Mouse (Mus musculus) heart, embryonic 15.5 days (tissue): ENCODE results near the gene Arpc5. TPM values are rescaled to one million over a fixed set of nuclear protein-coding genes. Genes with fewer than 3 reads are reported as not detected.

Experiments
- ATAC-seq: fragments of 200-750 bp; cut with Nextera tagmentation; replicated peaks from 2 replicates; pipeline ENCODE4 v1.8.0; 2017; ENCODE audit warnings: low read depth, moderate TSS enrichment; ENCODE audit not compliant: insufficient number of reproducible peaks, insufficient read depth, low FRiP score
- H3K27ac ChIP-seq: fragments of 300-500 bp; sonication (generic); 2 replicates; pipeline ENCODE4 v1.5.1; 2015; ENCODE audit warnings: mild to moderate bottlenecking, inconsistent platforms
- H3K27me3 ChIP-seq: fragments of 300-500 bp; sonication (generic); 2 replicates; pipeline ENCODE4 v1.6.1; 2015; ENCODE audit warnings: inconsistent platforms
- H3K36me3 ChIP-seq: fragments of 300-500 bp; sonication (generic); 2 replicates; pipeline ENCODE4 v1.6.1; 2015; ENCODE audit warnings: mild to moderate bottlenecking, inconsistent platforms
- H3K4me1 ChIP-seq: fragments of 300-500 bp; sonication (generic); replicated peaks from 2 replicates; pipeline ENCODE4 v1.6.1; 2015; ENCODE audit warnings: inconsistent platforms
- H3K4me2 ChIP-seq: fragments of 300-500 bp; sonication (generic); 2 replicates; pipeline ENCODE4 v1.6.1; 2015; ENCODE audit warnings: inconsistent platforms, mild to moderate bottlenecking, moderate library complexity
- H3K4me3 ChIP-seq: fragments of 300-500 bp; sonication (generic); 2 replicates; pipeline ENCODE4 v1.5.1; 2015; ENCODE audit warnings: mild to moderate bottlenecking, inconsistent platforms
- H3K9ac ChIP-seq: fragments of 300-500 bp; sonication (generic); 2 replicates; pipeline ENCODE4 v1.6.1; 2015; ENCODE audit warnings: mild to moderate bottlenecking, inconsistent platforms
- H3K9me3 ChIP-seq: fragments of 300-500 bp; sonication (generic); replicated peaks from 2 replicates; pipeline ENCODE4 v1.6.1; 2016; ENCODE audit warnings: inconsistent platforms
- WGBS: fragments of 180-500 bp; shearing (Covaris S2); methylation state at CpG from one replicate; pipeline ENCODE4 v1.1.7; 2015; ENCODE audit warnings: mixed read lengths; 5-methylcytosine and 5-hydroxymethylcytosine counted together
- polyA plus RNA-seq: library from polyadenylated mRNA; unstranded; fragments of >200 nt; fragmentation: Nextera tagmentation; extraction: Ambion mirVana; gene quantifications from 2 replicates; pipeline ENCODE4 v1.2.1, GENCODE M21; 2015

Gene Arpc5
- 189 and 199 TPM in 2 replicates for polyA plus RNA-seq

- H3K36me3 ChIP-seq: peaks cover 19% of the 10 kb centered on the region
- WGBS: under 1% methylated on average over 75 of the region's 86 CpGs
- H3K9ac ChIP-seq: peak within 1 kb of the TSS; percentile 98
- H3K9me3 ChIP-seq: no peaks in the 10 kb centered on the region
- H3K27me3 ChIP-seq: peaks cover 10% of the 10 kb centered on the region
- H3K4me1 ChIP-seq: peaks cover 9% of the 10 kb centered on the region
- H3K27ac ChIP-seq: peak within 1 kb of the TSS; percentile 93
- H3K4me3 ChIP-seq: peak within 1 kb of the TSS; percentile 95
- peak within 1 kb of the TSS; percentile 94 for H3K4me2 ChIP-seq
- ATAC-seq: peak; percentile 96
Measured at GRCm38 (mm10) chr1:152766032-152766772, at the start of gene Arpc5, which contains the start of gene Rgl1. Gene Arpc5 (plus strand): TSS chr1:152766542. Gene Rgl1 (minus strand): TSS chr1:152766351.

GRCm38 (mm10) chr1:152717329-152717728, 49.0 kb upstream of the Arpc5 start:
- Histone ChIP-seq H3K4me1 (peaks cover 14% of the 10 kb centered on the region), H3K36me3 (no peaks in the 10 kb centered on the region), H3K4me2 (no peak overlapping the region), H3K27me3 (no peaks in the 10 kb centered on the region), H3K4me3 (no peak overlapping the region), H3K27ac (no peak overlapping the region), H3K9ac (no peak overlapping the region), H3K9me3 (no peaks in the 10 kb centered on the region)
- WGBS: 81% methylated on average over 1 of the region's 1 CpGs
- ATAC-seq: no peak

- H3K4me1 ChIP-seq: peaks cover 14% of the 10 kb centered on the region
- WGBS: 36% methylated on average over 6 of the region's 6 CpGs
- H3K4me3 ChIP-seq: no peak overlapping the region
- H3K27ac ChIP-seq: no peak overlapping the region
- no peaks in the 10 kb centered on the region for H3K9me3 ChIP-seq
- H3K9ac ChIP-seq: no peak overlapping the region
- H3K4me2 ChIP-seq: no peak overlapping the region
- no peak for ATAC-seq
- no peaks in the 10 kb centered on the region for H3K36me3 ChIP-seq
- H3K27me3 ChIP-seq: no peaks in the 10 kb centered on the region
Measured at GRCm38 (mm10) chr1:152718200-152718599, 48.1 kb upstream of the Arpc5 start.

- H3K9ac ChIP-seq: no peak overlapping the region
- 46% methylated on average over 4 of the region's 4 CpGs for WGBS
- H3K4me2 ChIP-seq: no peak overlapping the region
- H3K4me1 ChIP-seq: peaks cover 20% of the 10 kb centered on the region
- H3K9me3 ChIP-seq: no peaks in the 10 kb centered on the region
- ATAC-seq: no peak
- no peak overlapping the region for H3K4me3 ChIP-seq
- no peaks in the 10 kb centered on the region for H3K36me3 ChIP-seq
- H3K27me3 ChIP-seq: no peaks in the 10 kb centered on the region
- H3K27ac ChIP-seq: no peak overlapping the region
Measured at GRCm38 (mm10) chr1:152720969-152721368, 45.4 kb upstream of the Arpc5 start.

- Histone ChIP-seq H3K4me1 (peaks cover 22% of the 10 kb centered on the region), H3K4me3 (no peak overlapping the region), H3K9ac (no peak overlapping the region), H3K36me3 (no peaks in the 10 kb centered on the region), H3K9me3 (no peaks in the 10 kb centered on the region), H3K27ac (no peak overlapping the region), H3K27me3 (no peaks in the 10 kb centered on the region), H3K4me2 (no peak overlapping the region)
- ATAC-seq: no peak
- 84% methylated on average over 11 of the region's 11 CpGs for WGBS
Measured at GRCm38 (mm10) chr1:152721535-152722198, 44.7 kb upstream of the Arpc5 start.

GRCm38 (mm10) chr1:152724286-152724685, 42.1 kb upstream of the Arpc5 start:
- H3K9ac ChIP-seq: no peak overlapping the region
- no peak overlapping the region for H3K4me3 ChIP-seq
- no peaks in the 10 kb centered on the region for H3K9me3 ChIP-seq
- H3K4me1 ChIP-seq: peaks cover 24% of the 10 kb centered on the region
- H3K27me3 ChIP-seq: no peaks in the 10 kb centered on the region
- no peak overlapping the region for H3K27ac ChIP-seq
- H3K4me2 ChIP-seq: no peak overlapping the region
- no peak for ATAC-seq
- H3K36me3 ChIP-seq: no peaks in the 10 kb centered on the region

GRCm38 (mm10) chr1:152726095-152726494, 40.2 kb upstream of the Arpc5 start:
- no peaks in the 10 kb centered on the region for H3K9me3 ChIP-seq
- WGBS: 49% methylated on average over 3 of the region's 3 CpGs
- H3K4me2 ChIP-seq: no peak overlapping the region
- no peaks in the 10 kb centered on the region for H3K27me3 ChIP-seq
- no peak overlapping the region for H3K9ac ChIP-seq
- no peak overlapping the region for H3K4me3 ChIP-seq
- no peak for ATAC-seq
- no peak overlapping the region for H3K27ac ChIP-seq
- peaks cover 22% of the 10 kb centered on the region for H3K4me1 ChIP-seq
- H3K36me3 ChIP-seq: no peaks in the 10 kb centered on the region

GRCm38 (mm10) chr1:152727604-152728236, 38.6 kb upstream of the Arpc5 start:
- H3K4me2 ChIP-seq: peak overlapping the region; percentile 27; the same call in 1 of the 2 replicates
- no peak overlapping the region for H3K4me3 ChIP-seq
- H3K9ac ChIP-seq: no peak overlapping the region
- no peaks in the 10 kb centered on the region for H3K27me3 ChIP-seq
- WGBS: 10% methylated on average over 4 of the region's 5 CpGs
- H3K9me3 ChIP-seq: no peaks in the 10 kb centered on the region
- peak overlapping the region; percentile 79 for H3K27ac ChIP-seq
- H3K4me1 ChIP-seq: peaks cover 18% of the 10 kb centered on the region
- ATAC-seq: peak; percentile 95
- no peaks in the 10 kb centered on the region for H3K36me3 ChIP-seq

- Histone ChIP-seq H3K4me2 (no peak overlapping the region), H3K36me3 (no peaks in the 10 kb centered on the region), H3K27me3 (no peaks in the 10 kb centered on the region), H3K4me1 (peaks cover 15% of the 10 kb centered on the region), H3K27ac (peak overlapping the region; percentile 72), H3K9me3 (no peaks in the 10 kb centered on the region), H3K9ac (no peak overlapping the region), H3K4me3 (no peak overlapping the region)
- ATAC-seq: peak; percentile 92
- 39% methylated on average over 9 of the region's 9 CpGs for WGBS
Measured at GRCm38 (mm10) chr1:152738793-152739192, 27.5 kb upstream of the Arpc5 start.

- Histone ChIP-seq H3K9me3 (no peaks in the 10 kb centered on the region), H3K36me3 (no peaks in the 10 kb centered on the region), H3K4me2 (no peak overlapping the region), H3K27me3 (no peaks in the 10 kb centered on the region), H3K4me3 (no peak overlapping the region), H3K4me1 (peaks cover 15% of the 10 kb centered on the region), H3K9ac (no peak overlapping the region), H3K27ac (peak overlapping the region; percentile 60)
- WGBS: 88% methylated on average over 11 of the region's 11 CpGs
- no peak for ATAC-seq
Measured at GRCm38 (mm10) chr1:152739374-152739773, 27.0 kb upstream of the Arpc5 start.

GRCm38 (mm10) chr1:152743095-152743826, 23.1 kb upstream of the Arpc5 start:
- peak overlapping the region; percentile 42 for H3K27ac ChIP-seq
- no peaks in the 10 kb centered on the region for H3K9me3 ChIP-seq
- H3K9ac ChIP-seq: no peak overlapping the region
- WGBS: 40% methylated on average over 15 of the region's 15 CpGs
- no peak overlapping the region for H3K4me3 ChIP-seq
- no peaks in the 10 kb centered on the region for H3K36me3 ChIP-seq
- peaks cover 14% of the 10 kb centered on the region for H3K4me1 ChIP-seq
- no peak overlapping the region for H3K4me2 ChIP-seq
- no peak for ATAC-seq
- H3K27me3 ChIP-seq: no peaks in the 10 kb centered on the region
